Mouse (Mus musculus) embryo, embryonic 9.5 days (tissue): ENCODE data around the gene Fibcd1.

ENCODE experiments used
- DNase-seq: peaks from one replicate; pipeline ENCODE4 v3.0.0-alpha.2; 2017; ENCODE audit errors: extremely low spot score

Fibcd1 gene

GRCm38 (mm10) chr2:31811086-31811958, 34.5 kb downstream of the Fibcd1 start:
- no peak for DNase-seq

GRCm38 (mm10) chr2:31810444-31810843, 35.4 kb downstream of the Fibcd1 start, which contains the start of gene Qrfp:
Qrfp (minus strand) TSS chr2:31810580.
- DNase-seq = no peak

GRCm38 (mm10) chr2:31809358-31809740, 36.5 kb downstream of the Fibcd1 start:
- no peak for DNase-seq

- no peak for DNase-seq
Observed at GRCm38 (mm10) chr2:31808410-31809357, 37.1 kb downstream of the Fibcd1 start.

GRCm38 (mm10) chr2:31806639-31807382, 39.0 kb downstream of the Fibcd1 start:
- DNase-seq = no peak

GRCm38 (mm10) chr2:31803480-31803879, 42.3 kb downstream of the Fibcd1 start:
- DNase-seq = no peak

GRCm38 (mm10) chr2:31802811-31803210, 43.0 kb downstream of the Fibcd1 start:
- no peak for DNase-seq

GRCm38 (mm10) chr2:31801416-31801815, 44.4 kb downstream of the Fibcd1 start:
- no peak for DNase-seq

GRCm38 (mm10) chr2:31796943-31797342, 48.9 kb downstream of the Fibcd1 start:
- DNase-seq = no peak

GRCm38 (mm10) chr2:31792611-31793010, 53.2 kb downstream of the Fibcd1 start:
- no peak for DNase-seq

GRCm38 (mm10) chr2:31791260-31791659, 54.5 kb downstream of the Fibcd1 start:
- DNase-seq = no peak

GRCm38 (mm10) chr2:31790728-31791251, 55.0 kb downstream of the Fibcd1 start:
- DNase-seq = no peak

- no peak for DNase-seq
Observed at GRCm38 (mm10) chr2:31789215-31789614, 56.6 kb downstream of the Fibcd1 start.

- DNase-seq = no peak
Observed at GRCm38 (mm10) chr2:31788227-31788626, 57.6 kb downstream of the Fibcd1 start.

- DNase-seq = peak; percentile 80
Observed at GRCm38 (mm10) chr2:31787029-31787428, 58.8 kb downstream of the Fibcd1 start.

- peak; percentile 73 for DNase-seq
Observed at GRCm38 (mm10) chr2:31785074-31785473, 60.7 kb downstream of the Fibcd1 start.

- no peak for DNase-seq
Observed at GRCm38 (mm10) chr2:31782958-31783602, 62.7 kb downstream of the Fibcd1 start.

- no peak for DNase-seq
Observed at GRCm38 (mm10) chr2:31779258-31779657, 66.5 kb downstream of the Fibcd1 start.

- DNase-seq = no peak
Observed at GRCm38 (mm10) chr2:31776479-31776878, 69.3 kb downstream of the Fibcd1 start.

- peak; percentile 39 for DNase-seq
Observed at GRCm38 (mm10) chr2:31770781-31771441, 74.9 kb downstream of the Fibcd1 start.
